Mouse (Mus musculus): Measurements from ENCODE around the gene Olfr549.

- no peak for TF ChIP-seq CTCF (IDR thresholded peaks at IDR 0.05; ENCODE audit: insufficient read depth, low read length)
- no peak for TF ChIP-seq POLR2A (IDR thresholded peaks at IDR 0.05; ENCODE audit: borderline replicate concordance, extremely low read depth, low read depth, low read length)
Observed at GRCm38 (mm10) chr7:102501986-102502385, 47.7 kb upstream of the Olfr549 start.
